Mouse (Mus musculus): Measurements from ENCODE around the gene Wdr86.
"Not testable (repeated sequence)": the region's sequence is repeated elsewhere in the genome, so short reads cannot be mapped to it uniquely, and the experiment has no call there.

Gene Wdr86

DNA sequence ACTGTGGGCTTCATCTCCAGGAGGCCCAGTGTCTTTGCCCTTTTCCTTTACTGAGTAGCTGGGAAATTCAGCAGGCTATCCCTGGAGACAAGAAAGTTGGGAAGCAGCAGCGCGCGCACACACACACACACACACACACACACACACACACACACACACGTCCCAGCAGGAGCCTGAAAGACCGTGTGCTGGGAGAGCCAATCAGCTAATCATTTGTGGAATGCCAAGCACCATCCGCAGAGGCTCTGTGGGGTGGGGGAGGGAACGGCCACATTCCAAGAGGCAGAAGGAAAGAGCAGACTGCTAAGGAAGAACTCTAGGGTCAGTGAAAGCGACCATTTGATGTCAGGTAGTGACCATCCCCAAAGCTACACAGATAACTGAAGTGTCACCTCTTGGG is 2.6 kb upstream of the Wdr86 start:
- peak; percentile 33 for DNase-seq (ENCODE audit: low spot score)

DNA sequence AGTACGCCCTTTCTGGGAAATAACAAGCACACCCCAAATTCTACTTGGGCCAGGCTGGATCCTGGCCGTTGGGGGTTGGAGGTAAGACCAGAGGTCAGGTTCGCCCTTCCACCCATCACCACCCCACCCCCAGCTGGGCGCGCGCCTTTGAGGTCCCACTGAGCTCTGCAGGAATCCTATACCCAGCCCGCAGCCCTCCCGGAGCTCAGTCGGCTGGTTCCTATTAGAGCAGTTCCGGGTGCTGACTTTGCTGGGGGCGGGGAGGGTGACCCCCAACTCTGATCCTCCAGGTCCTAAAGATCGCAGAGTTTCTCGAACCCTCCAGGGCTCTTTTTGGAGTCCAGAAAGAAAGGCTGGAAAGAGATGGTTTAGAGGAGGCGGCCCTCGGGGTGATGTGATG is 459 bp upstream of the Wdr86 start:
- DNase-seq (ENCODE audit: low spot score) = no peak

DNA sequence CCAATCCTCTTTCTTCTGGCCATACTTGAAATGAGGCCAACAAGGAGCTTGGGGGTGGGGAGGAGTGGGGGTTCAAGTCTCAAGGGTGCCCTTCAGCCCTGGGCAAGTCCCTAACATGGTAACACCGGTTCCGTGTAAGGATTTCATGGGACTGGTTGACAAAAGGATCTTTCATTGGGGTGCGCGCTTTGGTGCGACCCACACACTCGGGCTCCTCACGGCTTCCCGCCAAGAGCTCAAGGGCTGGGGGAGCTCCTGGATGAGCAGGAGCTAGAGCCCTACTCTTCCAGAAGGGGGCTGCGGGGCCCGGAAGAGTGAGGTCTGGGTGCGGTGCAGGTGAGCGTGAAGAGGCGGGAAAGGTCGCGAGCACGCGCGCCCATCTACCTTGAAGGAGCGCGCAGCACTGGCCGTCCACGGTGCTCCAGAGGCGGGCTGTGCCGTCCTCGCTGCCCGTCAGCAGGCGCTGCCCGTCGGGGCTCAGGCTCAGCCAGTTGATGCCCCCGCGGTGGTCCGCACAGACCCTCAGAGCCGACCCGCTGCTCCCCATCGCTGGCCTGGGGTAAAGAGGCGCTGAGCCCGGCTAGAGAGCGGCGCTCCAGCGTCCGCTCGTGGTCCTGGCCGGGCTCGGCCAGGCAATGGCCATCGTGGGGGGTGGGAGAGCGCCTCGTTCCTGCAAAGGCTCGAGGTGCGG is 585 bp downstream of the Wdr86 start:
- DNase-seq (ENCODE audit: low spot score) = no peak

DNA sequence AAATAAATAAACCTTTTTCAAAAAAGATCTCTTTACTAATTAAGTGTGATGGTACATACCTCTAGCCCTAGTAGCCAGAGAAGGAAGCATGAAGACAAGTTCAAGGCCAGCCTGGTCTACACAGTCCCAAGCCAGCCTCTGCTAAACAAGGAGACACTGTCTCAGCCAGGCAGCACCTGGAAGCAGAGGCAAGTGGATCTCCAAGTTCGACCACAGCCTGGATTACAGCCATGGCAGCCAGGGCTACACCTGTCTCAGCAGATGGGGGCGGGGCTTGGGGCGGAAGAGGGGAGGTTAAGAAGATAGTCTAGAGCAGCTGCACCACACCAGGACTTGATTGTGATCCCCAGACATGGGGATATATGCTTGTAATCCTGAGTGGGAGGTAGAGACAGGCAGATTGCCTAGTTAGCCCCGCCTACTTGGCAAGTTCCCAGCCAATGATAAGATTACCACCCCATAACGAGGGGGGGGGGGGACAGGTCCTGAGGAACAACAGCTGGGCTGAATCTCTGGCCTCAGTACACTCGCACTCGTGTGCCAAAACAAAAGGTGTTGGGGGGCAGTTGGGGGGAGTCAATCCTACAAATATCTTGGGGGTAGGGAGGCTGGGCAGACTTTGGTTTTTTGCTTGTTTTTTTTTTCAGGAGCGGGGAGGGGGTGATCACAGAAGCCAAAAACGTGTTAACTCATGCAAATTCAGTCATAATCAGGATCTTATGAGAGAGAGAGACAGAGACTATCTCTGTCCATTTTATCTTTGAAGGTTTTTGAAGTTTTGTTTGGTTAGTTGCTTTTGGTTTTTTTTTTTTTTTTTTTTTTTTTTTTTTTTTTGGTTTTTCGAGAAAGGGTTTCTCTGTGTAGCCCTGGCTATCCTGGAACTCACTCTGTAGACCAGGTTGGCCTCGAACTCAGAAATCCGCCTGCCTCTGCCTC is 3.4 kb downstream of the Wdr86 start:
- peak; percentile 55 for DNase-seq (ENCODE audit: low spot score)

DNA sequence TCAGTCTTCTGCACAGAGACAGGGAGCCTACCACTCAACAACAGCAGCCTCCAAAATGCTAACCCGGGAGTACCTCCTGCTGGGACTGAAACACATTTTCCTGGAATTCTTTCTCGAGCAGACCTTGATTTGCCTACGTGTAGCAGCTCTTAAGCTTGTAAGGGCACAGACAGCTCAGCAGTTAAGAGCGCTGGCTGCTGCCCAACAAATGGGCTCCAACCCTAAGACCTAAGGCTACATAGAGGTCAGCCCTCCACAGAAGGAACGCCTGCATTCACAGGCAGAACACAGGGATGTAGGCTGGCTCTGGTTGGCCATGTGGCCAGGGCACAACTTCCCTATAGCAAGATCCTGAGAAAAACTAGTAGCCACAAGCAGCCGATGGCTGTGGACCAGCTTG is 4.6 kb downstream of the Wdr86 start:
- DNase-seq (ENCODE audit: low spot score) = no peak

DNA sequence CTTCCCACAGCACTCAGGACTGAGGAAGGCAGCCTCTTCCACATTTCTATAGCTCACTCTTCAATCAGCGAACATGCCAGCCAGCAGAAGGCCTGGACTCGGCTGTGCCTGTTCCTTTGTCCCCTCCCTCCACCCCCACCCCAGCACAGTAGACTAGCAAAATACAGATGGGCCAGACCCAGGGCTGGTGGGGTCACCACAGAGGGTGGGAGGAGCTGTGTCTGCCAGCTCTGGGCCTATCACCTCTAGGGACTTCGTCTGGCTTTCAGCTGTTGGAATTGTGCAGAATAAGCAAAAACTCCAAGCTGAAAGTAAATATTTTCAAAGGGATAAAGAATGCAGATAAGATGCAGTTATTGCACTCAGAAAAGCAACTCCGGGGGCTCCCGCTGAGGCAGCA is 5.7 kb downstream of the Wdr86 start:
- DNase-seq (ENCODE audit: low spot score) = no peak

DNA sequence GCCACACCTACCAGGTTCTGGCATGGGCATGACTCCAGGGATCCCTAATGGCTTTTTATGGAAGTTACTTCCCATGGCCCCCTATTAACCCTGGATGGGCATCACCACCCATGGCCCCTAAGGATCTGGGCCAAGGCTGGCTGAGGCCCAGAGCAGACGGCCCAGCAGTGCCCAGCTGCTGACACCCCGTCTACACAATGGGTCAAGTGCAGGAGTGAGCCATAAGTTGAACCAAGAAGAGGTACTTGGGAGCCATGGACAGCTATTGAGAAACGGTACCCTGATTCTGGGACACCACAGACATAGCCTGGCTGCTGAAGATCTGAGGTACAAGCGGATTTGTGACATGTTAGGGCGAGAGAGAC is 6.3 kb downstream of the Wdr86 start:
- DNase-seq (ENCODE audit: low spot score) = no peak

DNA sequence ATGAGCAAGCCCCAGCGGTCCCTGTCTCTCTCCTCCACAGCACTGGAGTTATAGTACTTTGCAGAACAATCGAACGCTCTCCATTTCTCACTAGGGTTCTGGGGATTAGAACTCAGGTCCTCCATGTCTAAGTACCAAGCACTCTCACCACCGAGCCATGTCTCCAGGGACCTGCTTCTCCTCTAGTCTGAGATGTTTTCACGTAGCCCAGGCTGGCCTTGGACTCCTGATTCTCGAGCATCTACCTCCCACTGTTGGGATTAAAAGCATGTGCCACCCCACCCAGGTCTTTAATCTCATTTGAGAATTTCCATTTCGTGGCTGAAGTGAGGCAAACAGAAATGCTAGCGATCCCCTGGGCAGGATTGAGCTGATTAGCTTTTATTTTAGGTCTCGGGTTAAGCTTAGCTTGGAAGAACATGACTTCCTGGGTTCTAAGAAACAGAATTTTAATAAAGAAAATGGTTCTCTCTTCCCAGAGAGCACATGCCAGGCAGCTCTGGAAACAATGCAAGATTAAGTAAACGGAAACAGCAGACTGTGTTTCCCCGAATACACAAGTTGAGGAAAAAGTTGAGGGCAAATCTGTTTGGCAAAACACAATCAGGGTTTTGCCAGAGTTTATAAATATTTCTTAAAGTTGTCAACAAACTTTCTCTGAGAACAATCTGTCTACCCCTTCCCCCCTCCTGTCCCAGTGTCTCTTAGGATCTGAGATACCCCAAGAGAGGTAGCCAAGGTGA is 6.8 kb downstream of the Wdr86 start:
- no peak for DNase-seq (ENCODE audit: low spot score)

DNA sequence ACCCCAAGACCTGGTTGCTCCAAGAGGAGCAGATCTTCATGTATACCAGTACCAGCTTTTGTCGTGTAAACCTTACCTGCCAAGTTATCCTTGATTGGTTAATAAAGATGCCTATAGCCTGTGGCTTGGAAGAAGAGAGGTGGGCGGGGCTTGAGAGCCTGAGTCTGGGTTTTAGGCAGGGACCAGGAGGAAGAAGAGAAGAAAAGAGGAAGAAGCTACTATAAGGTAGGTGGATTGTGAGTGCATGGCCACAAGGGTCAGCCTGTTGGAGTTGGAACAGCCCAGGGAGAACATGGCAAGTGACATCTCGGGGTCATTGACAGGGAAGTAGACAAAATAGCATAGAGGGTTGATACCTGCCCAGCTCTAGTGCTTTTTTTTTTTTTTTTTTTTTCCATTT is 10.7 kb downstream of the Wdr86 start:
- no peak for DNase-seq (ENCODE audit: low spot score)

DNA sequence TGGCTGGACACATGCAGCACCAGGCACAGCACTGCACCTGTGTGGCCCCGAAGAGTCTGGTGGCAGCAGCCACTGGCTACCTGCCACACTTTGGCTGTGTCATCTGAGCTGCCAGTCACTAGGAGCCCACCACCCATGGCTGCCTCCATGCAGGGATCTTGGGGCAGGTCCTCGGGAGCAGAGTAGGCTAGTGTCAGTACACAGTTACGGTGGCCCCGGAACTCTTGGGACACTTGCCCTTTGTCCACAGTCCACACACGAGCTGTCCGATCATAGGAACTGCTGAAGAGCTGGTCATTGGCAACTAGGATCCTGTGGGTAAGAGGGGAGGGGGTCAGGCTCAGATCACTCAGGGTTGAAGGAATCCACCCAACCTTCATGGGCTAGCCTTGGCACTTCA is 12.5 kb downstream of the Wdr86 start:
- DNase-seq (ENCODE audit: low spot score) = no peak

DNA sequence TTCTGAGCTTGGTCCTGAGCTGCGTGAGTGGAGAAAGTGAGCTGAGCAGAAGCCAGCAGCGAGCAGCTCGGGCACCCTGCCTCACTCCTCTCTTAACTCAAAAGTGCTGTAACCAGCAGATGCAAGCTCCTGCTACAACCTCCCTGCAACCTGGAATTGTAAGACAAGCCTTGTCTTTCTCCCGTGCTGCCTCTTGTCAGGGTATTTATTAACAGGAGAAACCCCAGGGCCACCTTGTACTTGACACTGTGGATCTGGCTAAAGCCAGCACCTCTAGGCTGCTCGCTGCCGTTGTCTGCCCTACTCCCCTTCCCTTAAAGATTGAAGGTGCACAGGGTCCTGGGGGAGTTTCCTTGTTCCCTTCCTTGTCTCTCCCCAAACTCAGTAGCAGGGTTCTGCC is 16.5 kb downstream of the Wdr86 start:
- DNase-seq (ENCODE audit: low spot score) = no peak

DNA sequence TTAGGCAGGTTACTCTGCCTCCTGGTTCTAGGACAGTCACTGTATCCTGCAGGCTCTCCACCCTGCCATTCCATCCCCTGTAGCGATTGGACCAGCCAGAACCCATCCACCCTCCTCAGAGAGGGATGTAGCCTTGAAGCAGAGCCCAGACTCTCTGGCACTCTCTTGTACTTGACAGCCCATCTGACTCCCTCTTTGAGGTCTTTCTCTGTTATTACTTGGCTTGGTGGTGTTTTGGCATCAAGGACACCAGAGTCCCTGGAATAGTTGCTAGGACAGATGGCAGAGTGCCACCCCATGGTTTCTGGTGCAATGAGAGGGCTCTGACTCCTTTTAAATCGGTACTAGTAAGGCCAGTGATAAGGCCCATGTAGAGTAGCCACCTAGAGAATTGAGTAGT is 17.3 kb downstream of the Wdr86 start:
- DNase-seq (ENCODE audit: low spot score) = no peak

DNA sequence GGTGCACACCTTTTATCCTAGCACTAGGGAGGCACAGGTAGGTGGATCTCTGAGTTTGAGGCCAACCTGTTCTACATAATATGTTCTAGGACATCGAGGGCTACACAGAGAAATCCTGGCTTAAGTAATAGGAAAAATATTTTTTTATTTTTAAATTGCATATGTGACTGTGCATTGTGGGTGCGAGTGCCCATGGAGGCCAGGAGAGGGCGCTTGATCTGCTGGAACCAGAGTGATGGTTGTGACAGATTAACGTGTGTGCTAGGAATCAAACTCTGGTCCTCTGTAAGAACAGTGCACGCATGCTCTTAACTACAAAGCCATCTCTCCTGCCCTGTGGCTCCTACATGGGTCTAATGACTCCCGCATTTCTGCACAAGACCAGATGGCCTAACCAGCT is 18.9 kb downstream of the Wdr86 start:
- DNase-seq (ENCODE audit: low spot score) = no peak

DNA sequence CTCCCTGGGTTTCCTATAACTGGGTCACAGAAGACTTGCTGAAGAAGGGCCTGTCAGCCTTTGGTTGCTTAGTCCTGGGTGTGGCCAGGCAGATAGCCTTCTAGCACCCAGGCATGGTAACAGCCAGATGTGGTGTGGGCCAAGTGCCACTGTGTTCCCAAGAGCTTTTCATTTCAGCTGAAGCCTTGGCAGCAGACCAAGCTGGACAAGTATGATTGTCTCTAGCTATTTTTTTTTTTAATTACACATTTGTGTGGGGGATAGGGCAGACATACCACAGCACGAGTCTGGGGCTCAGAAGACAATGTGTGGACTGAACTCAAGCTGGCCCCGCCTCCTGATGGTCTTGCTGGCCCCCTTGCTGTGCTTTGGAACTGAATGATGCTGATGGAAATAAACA is 20.6 kb downstream of the Wdr86 start:
- no peak for DNase-seq (ENCODE audit: low spot score)

DNA sequence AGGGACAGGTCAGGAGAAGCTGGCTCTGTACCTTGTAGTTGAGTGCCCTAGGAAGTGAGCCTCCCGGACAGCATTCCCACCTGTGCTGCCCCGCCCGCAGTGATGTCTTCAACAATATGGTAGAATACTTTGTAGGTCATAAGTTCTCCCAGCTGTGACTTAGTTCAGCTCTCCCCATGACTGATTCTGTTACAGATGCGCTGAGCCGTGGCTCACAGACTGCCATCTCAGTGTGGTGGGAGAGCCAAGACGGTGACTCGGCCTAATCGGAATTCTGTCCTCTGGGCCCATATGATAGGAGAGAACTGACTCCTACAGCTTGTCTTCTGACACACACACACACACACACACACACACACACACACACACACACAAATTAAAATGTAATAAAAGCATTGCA is 25.9 kb downstream of the Wdr86 start:
- no peak for DNase-seq (ENCODE audit: low spot score)

DNA sequence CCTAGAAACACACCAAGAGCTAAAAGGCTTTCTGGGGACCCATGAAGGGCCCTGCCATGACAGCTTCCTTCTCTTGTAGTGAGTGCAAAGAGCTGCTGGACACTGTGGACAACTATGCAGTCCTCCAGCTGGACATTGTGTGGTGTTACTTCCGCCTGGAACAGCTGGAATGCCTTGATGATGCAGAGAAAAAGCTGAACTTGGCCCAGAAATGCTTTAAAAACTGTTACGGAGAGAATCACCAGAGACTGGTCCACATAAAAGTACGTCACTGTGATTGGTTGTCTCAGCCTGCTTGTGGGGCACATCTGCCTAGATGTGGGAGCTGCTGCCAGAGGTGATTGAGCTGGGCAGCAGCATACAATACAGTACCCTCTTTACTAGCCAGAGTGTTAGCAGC is 29.3 kb downstream of the Wdr86 start:
- no peak for DNase-seq (ENCODE audit: low spot score)

DNA sequence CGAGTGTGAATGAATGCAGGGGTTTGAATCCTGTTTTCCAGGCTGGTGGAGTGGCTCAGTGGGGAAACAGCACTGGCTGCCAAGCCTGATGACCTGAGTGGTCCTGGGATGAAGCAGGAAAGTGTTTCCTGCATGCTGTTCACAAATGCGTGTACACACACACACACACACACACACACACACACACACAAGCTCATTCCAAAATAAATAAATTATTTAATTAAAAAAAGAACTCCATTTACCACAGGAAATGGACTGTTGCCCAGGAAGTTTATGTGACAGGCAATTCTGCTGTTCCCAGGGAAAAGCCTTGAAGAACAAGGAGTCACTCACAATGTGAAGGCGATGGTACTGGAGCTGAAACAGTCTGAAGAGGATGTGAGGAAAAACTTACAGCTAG is 33.8 kb downstream of the Wdr86 start:
- DNase-seq (ENCODE audit: low spot score) = no peak

DNA sequence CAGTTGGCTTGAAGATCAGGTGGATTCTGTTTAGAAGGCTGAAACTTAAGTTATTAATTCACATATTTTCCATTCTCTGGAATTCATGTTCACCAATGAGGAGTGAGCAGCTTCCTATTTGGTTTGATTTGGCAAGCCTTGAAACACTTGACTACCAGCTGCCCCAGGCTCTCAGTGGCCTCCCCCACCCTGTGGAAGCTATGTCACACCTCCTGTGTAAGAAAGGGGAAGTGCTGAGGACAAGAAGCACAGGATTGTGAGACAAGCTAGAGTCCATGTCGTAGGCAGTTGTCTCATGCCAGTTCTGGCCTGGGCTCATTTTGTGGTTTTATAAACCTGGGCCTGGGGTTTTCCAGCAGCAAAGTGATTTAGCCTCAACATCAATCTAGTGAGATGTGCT is 42.8 kb downstream of the Wdr86 start:
- no peak for DNase-seq (ENCODE audit: low spot score)

DNA sequence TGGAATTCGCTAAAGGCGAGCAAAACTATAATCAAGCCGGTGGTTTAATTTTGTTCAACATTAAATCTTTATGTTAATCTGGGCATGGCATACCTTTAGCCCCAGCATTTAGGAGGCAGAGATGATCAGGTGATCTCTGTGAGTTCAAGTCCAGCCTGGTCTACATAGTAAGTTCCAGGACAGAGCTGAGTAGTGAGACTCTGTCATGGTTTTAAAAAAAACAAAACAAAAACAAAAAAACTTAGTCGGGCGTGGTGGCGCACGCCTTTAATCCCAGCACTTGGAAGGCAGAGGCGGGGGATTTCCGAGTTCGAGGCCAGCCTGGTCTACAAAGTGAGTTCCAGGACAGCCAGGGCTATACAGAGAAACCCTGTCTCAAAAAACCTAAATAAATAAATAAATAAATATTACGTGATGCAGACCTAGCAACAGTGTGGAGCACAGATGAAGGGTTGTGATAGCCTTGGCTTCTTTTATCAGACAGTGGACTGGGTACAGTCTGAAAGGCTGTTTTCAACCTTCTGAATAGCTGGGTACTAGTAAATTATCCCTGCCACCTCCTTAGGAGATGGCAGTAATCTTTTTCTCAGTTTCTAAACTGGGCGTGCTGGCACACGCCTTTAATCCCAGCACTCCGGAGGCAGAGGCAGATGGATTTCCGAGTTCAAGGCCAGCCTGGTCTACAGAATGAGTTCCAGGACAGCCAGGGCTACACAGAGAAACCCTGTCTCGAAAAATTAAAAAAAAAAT is 43.7 kb downstream of the Wdr86 start:
- not testable (repeated sequence) for DNase-seq (ENCODE audit: low spot score)

DNA sequence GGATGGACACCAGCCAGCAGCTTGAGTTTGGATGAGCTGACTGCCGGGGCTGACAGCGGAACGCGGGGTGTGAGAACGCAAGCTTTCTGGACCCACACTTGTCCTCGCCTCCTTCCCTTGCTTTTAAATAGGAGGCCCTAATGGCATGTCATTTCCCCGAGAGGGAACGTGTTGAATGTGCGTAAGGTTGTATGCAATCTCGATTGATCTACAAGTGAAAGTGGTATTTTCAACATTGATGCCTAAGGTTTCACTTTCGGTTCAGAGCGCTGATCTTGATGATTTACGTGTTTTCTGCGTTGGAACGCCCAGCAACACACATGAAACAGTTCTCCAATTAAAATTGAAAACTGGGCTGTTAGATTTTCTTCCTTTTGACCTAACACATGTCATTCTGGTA is 44.4 kb downstream of the Wdr86 start:
- DNase-seq (ENCODE audit: low spot score) = no peak

DNA sequence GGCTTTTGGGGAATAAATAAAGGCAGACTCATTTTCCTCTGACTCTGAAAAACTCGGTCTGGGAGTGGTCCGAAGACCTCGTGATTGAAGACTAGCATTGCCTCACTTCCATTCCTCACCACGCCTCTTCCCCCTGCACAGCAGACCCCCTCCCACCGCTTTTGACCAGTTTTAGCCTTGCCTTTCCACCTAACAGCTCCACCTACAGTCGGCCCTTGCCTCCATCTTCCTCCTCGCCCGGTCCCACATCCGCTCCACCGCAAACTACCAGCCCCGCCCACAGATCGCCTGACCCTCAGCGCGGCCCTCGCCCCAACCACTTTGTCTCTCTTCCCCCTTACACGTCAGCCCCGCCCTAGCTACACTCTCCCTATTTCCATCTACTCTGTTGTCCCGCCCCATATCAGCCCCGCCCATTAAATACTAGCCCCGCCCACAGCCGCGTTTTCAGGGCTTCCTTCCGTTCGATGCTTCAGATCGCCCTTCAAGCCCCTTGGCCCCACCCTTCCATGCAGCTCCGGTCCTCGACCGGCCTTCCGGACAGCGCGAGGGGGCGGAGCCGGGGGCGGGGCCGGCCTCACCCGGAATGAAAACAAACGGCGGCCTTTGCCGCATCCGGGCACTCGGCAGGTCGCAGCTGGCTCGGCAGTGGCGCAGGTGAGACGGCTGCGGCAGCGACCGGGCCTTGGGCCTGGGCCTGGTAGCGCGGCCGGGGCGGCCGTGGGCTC is 45.0 kb downstream of the Wdr86 start, which contains the start of gene Nub1:
Nub1 (plus strand) TSS at position 167 of the 728 bp plus-strand sequence.
- peak; percentile 99 for DNase-seq (ENCODE audit: low spot score)
